Mouse (Mus musculus): ENCODE results near the gene Dolk. TPM values are rescaled to one million over a fixed set of nuclear protein-coding genes. Genes with fewer than 3 reads are reported as not detected.

Dolk gene
- polyA plus RNA-seq, 1 experiment = 14.8 TPM

DNA sequence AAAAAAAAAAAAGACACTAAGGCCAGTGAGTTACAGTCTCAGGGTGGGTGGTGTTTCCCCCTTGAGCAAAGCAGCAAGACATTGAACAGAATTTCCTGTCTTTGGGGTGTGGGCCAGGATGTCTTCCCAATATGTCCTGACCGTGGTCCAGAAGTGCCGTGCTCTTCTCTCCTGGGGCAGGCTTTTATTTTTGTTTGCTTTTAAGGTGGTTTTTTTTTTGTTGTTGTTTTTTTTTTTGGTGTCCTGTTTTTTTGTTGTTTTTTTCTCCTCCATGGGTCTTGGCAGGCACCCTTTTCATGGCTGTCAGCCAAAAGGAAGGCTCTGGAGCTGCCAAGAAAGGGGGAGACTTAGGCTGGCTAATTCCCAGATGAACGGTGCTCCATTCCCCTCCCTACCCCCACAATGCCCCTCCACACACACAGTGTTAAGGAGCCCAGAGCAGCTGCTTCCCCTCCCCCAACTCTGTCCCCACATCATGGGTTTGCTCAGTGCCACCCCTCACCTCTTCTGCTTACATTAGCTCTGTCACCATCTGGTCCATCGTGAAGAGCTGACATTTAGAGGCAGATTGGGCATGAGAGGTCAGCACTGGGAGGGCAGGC is 23.2 kb downstream of the Dolk start:
- WGBS = 49% methylated on average over 4 of the region's 4 CpGs
- H3K27ac ChIP-seq (ENCODE audit: insufficient read depth, low read depth, low read length) = no peak overlapping the region; the same call in 1 of the 2 replicates

DNA sequence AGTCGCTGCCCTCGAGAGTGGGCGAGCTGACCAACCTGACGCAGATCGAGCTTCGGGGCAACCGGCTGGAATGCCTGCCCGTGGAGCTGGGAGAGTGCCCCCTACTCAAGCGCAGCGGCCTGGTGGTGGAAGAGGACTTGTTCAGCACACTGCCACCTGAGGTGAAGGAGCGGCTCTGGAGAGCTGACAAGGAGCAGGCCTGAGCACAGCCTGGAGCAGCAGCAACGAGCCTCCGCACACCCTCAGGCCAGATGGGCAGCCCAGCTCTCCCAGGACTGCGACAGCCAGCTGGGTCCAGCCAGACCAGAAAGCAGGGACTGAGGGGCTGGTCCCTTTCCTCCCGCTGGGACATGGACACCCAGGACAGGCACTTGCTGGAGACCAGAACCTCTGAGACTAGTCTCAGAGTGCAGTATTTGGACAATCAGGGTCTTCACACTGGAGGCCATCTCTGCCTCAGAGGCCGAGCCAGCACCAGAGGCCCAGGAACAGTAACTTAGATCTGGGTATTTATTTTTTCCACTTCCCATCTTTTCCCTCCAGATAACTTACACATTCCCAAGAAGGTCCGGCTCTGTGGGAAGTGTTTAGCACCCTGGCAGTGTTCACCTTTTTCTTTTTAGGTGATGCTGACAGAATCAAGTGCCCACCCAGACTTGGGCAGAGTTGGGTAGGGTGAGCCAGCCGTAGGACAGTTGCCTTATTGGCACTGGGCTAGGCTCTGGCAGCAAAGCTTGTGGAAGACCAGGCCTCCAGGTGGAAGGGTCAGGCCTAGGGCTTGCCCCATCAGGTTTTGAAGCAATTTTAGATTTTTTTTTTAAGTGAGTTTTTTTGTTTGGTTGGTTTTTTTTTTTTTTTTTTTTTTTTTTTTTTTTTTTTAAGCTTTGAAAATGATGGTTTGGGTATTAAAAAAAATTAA is 24.0 kb downstream of the Dolk start:
- 90% methylated on average over 18 of the region's 18 CpGs for WGBS
- no peak overlapping the region for H3K27ac ChIP-seq (ENCODE audit: insufficient read depth, low read depth, low read length)
- no peak overlapping the region for H3K4me3 ChIP-seq (ENCODE audit: low read depth, low read length)
- no peaks in the 10 kb centered on the region for H3K27me3 ChIP-seq (ENCODE audit: control insufficient read depth, insufficient read depth, low read length)
- H3K36me3 ChIP-seq (ENCODE audit: control insufficient read depth, insufficient read depth, low read length) = peaks cover 44% of the 10 kb centered on the region
- peaks cover 14% of the 10 kb centered on the region for H3K4me1 ChIP-seq (ENCODE audit: control insufficient read depth, insufficient read depth, insufficient read length, low read length)
- TF ChIP-seq CTCF (IDR thresholded peaks at IDR 0.05; ENCODE audit: extremely low read depth, insufficient read length, insufficient replicate concordance, low read depth, low read length) = no peak

More for the DNA sequence above, 23.2 kb downstream of the Dolk start:
- TF ChIP-seq CTCF (IDR thresholded peaks at IDR 0.05; ENCODE audit: extremely low read depth, insufficient read length, insufficient replicate concordance, low read depth, low read length) = no peak
- TF ChIP-seq POLR2A (IDR thresholded peaks at IDR 0.05; ENCODE audit: low read depth, low read length) = no peak
- Histone ChIP-seq H3K27me3 (ENCODE audit: control insufficient read depth, insufficient read depth, low read length) (no peaks in the 10 kb centered on the region), H3K36me3 (ENCODE audit: control insufficient read depth, insufficient read depth, low read length) (peaks cover 37% of the 10 kb centered on the region), H3K4me3 (ENCODE audit: low read depth, low read length) (no peak overlapping the region), H3K4me1 (ENCODE audit: control insufficient read depth, insufficient read depth, insufficient read length, low read length) (peaks cover 13% of the 10 kb centered on the region)

- H3K4me3 ChIP-seq (ENCODE audit: low read depth, low read length) = no peak overlapping the region
- peaks cover 14% of the 10 kb centered on the region for H3K4me1 ChIP-seq (ENCODE audit: control insufficient read depth, insufficient read depth, insufficient read length, low read length)
- H3K27me3 ChIP-seq (ENCODE audit: control insufficient read depth, insufficient read depth, low read length) = no peaks in the 10 kb centered on the region
- H3K36me3 ChIP-seq (ENCODE audit: control insufficient read depth, insufficient read depth, low read length) = peaks cover 54% of the 10 kb centered on the region
- WGBS = 84% methylated on average over 4 of the region's 4 CpGs
- H3K27ac ChIP-seq (ENCODE audit: insufficient read depth, low read depth, low read length) = no peak overlapping the region
- TF ChIP-seq CTCF (IDR thresholded peaks at IDR 0.05; ENCODE audit: extremely low read depth, insufficient read length, insufficient replicate concordance, low read depth, low read length) (no peak), POLR2A (IDR thresholded peaks at IDR 0.05; ENCODE audit: low read depth, low read length) (no peak)
Observed at GRCm38 (mm10) chr2:30261064-30261736, 24.9 kb downstream of the Dolk start.

DNA sequence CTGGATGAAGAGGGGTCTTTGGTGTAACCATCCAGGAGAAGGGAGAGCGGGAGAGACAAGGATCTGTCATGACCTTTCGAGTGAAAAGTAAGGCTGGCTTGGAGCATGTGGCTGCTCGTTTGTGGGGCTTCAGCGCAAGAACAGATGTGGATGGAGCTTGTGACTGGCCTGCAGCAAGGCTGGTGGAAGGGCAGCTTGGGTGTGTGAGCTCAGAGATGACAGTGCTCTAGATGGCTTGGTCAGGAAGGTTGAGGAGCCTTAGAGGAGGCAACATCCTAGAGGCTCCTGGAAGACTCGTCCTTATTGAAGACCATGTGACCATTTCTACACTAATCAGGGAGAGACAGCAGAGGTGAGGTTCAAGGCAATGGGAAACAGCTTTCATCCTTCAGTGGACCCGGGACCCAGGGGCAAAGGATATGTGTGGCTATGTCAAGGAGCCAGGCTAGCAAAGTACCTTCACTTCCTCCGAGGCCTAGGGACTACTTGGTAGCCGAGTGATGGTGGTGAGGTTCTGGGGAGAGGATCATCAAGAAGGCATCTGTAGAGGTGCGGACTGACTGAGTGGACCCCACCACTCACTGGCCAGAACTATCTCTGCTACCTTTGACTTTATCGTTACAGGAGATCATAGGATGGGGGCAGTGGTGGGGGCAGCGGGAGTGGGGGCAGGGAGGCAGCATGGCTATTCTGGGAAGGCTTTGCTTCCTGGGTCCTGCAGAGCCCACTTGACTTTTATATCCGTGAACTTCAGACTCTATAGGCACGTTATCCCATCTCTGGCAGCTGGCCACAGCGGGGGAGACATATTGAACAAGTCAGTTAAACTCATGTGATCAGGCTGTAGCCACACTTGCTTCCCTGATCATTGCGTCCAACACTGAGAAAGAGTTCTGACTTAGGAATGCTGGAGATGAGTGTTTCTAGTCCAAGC is 26.7 kb downstream of the Dolk start:
- H3K27ac ChIP-seq (ENCODE audit: insufficient read depth, low read depth, low read length) = peak overlapping the region; percentile 80

DNA sequence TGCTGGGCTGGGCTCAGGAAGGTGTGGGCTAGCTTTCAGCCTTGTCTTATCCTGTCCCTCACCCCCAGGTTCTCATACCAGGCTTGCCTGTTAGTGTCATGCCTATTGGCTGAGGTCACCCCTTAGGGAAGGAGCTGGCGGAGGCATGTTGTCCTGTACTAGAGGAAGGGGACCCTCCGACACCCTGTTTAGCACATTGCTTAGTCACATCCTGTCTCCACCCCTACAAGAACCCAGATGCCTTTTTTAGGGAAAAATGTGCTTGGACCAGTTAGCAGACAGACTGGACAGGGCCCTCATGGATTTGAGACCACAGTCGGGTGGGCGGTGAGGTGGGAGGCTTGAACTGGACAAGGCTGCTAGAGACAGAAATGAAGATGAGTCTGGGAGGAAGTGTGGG is 27.5 kb downstream of the Dolk start:
- peaks cover 12% of the 10 kb centered on the region for H3K4me1 ChIP-seq (ENCODE audit: control insufficient read depth, insufficient read depth, insufficient read length, low read length)
- H3K36me3 ChIP-seq (ENCODE audit: control insufficient read depth, insufficient read depth, low read length) = peaks cover 60% of the 10 kb centered on the region
- TF ChIP-seq POLR2A (IDR thresholded peaks at IDR 0.05; ENCODE audit: low read depth, low read length) = no peak
- no peak for TF ChIP-seq CTCF (IDR thresholded peaks at IDR 0.05; ENCODE audit: extremely low read depth, insufficient read length, insufficient replicate concordance, low read depth, low read length)
- H3K4me3 ChIP-seq (ENCODE audit: low read depth, low read length) = no peak overlapping the region
- WGBS = 75% methylated on average over 4 of the region's 4 CpGs
- H3K27ac ChIP-seq (ENCODE audit: insufficient read depth, low read depth, low read length) = peak overlapping the region; percentile 80
- H3K27me3 ChIP-seq (ENCODE audit: control insufficient read depth, insufficient read depth, low read length) = no peaks in the 10 kb centered on the region

More for the DNA sequence above, 26.7 kb downstream of the Dolk start:
- H3K4me3 ChIP-seq (ENCODE audit: low read depth, low read length) = no peak overlapping the region
- H3K36me3 ChIP-seq (ENCODE audit: control insufficient read depth, insufficient read depth, low read length) = peaks cover 66% of the 10 kb centered on the region
- H3K4me1 ChIP-seq (ENCODE audit: control insufficient read depth, insufficient read depth, insufficient read length, low read length) = peaks cover 12% of the 10 kb centered on the region
- WGBS = 73% methylated on average over 15 of the region's 15 CpGs
- no peak for TF ChIP-seq CTCF (IDR thresholded peaks at IDR 0.05; ENCODE audit: extremely low read depth, insufficient read length, insufficient replicate concordance, low read depth, low read length)
- TF ChIP-seq POLR2A (IDR thresholded peaks at IDR 0.05; ENCODE audit: low read depth, low read length) = no peak
- H3K27me3 ChIP-seq (ENCODE audit: control insufficient read depth, insufficient read depth, low read length) = no peaks in the 10 kb centered on the region

DNA sequence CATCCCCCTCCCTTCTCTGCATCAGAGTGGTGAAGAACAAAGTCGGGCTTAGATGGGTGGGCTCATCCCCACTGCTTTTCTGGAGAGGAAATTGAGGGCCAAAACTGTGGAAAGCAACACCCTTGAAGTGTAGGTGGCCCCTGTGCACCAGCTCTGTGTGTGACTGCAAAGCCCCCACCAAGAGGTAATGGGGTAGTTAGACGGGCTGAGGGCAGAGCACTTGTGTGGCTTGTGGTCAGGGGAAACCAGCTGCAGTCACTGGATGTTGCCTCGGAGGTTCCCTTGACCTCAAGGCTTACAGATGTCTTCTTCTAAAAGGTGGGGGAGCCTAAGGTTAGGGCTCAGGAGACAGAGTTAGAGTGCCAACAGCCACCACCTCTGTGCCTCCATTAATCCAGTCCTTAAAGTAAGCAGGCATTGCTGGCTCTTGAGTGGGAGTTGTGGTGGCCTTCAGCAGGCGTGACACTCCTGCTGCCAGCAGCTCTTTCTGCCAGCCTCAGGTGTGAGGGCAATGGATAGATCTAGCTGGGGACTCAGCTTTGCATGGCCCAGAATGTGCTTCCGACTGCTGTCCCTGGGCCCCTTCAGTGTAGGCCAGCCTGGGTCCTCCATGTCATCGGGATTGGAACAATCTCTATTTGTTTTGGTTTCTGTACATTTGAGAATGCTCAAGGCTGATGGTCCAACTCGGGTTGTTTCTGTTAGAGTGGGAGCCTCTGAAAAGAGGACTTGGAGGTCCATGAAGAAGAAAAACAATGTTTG is 28.3 kb downstream of the Dolk start:
- peaks cover 12% of the 10 kb centered on the region for H3K4me1 ChIP-seq (ENCODE audit: control insufficient read depth, insufficient read depth, insufficient read length, low read length)
- TF ChIP-seq POLR2A (IDR thresholded peaks at IDR 0.05; ENCODE audit: low read depth, low read length) (no peak), CTCF (IDR thresholded peaks at IDR 0.05; ENCODE audit: extremely low read depth, insufficient read length, insufficient replicate concordance, low read depth, low read length) (no peak)
- WGBS = 74% methylated on average over 7 of the region's 7 CpGs
- H3K27me3 ChIP-seq (ENCODE audit: control insufficient read depth, insufficient read depth, low read length) = no peaks in the 10 kb centered on the region
- H3K36me3 ChIP-seq (ENCODE audit: control insufficient read depth, insufficient read depth, low read length) = peaks cover 53% of the 10 kb centered on the region
- no peak overlapping the region for H3K4me3 ChIP-seq (ENCODE audit: low read depth, low read length)
- peak overlapping the region; percentile 80 for H3K27ac ChIP-seq (ENCODE audit: insufficient read depth, low read depth, low read length)

Data from small intestine, adult 2 months (tissue).